Mouse (Mus musculus): ENCODE results near the gene Zbtb16. TPM values are rescaled to one million over a fixed set of nuclear protein-coding genes. Genes with fewer than 3 reads are reported as not detected.

Zbtb16 gene
- total RNA-seq, 1 experiment from 2014 or later: 25.8 TPM

- no peak for ATAC-seq (replicated peaks; ENCODE audit: insufficient number of reproducible peaks, low FRiP score, low TSS enrichment, poor library complexity, severe bottlenecking)
Measured at GRCm38 (mm10) chr9:48646781-48647647, 189.0 kb downstream of the Zbtb16 start.

GRCm38 (mm10) chr9:48646251-48646650 lies 189.8 kb downstream of the Zbtb16 start:
- peak; percentile 60 for ATAC-seq (replicated peaks; ENCODE audit: insufficient number of reproducible peaks, low FRiP score, low TSS enrichment, poor library complexity, severe bottlenecking)

- ATAC-seq (replicated peaks; ENCODE audit: insufficient number of reproducible peaks, low FRiP score, low TSS enrichment, poor library complexity, severe bottlenecking): no peak
Measured at GRCm38 (mm10) chr9:48645648-48646126, 190.3 kb downstream of the Zbtb16 start.

GRCm38 (mm10) chr9:48644926-48645647 lies 190.9 kb downstream of the Zbtb16 start:
- ATAC-seq (replicated peaks; ENCODE audit: insufficient number of reproducible peaks, low FRiP score, low TSS enrichment, poor library complexity, severe bottlenecking): peak; percentile 50; the same call in 1 of the 2 replicates

GRCm38 (mm10) chr9:48644376-48644775 lies 191.6 kb downstream of the Zbtb16 start:
- ATAC-seq (replicated peaks; ENCODE audit: insufficient number of reproducible peaks, low FRiP score, low TSS enrichment, poor library complexity, severe bottlenecking): no peak

GRCm38 (mm10) chr9:48641636-48642035 lies 194.4 kb downstream of the Zbtb16 start:
- ATAC-seq (replicated peaks; ENCODE audit: insufficient number of reproducible peaks, low FRiP score, low TSS enrichment, poor library complexity, severe bottlenecking): no peak

GRCm38 (mm10) chr9:48640881-48641280 lies 195.1 kb downstream of the Zbtb16 start:
- ATAC-seq (replicated peaks; ENCODE audit: insufficient number of reproducible peaks, low FRiP score, low TSS enrichment, poor library complexity, severe bottlenecking): no peak

GRCm38 (mm10) chr9:48638176-48638803 lies 197.7 kb downstream of the Zbtb16 start:
- ATAC-seq (replicated peaks; ENCODE audit: insufficient number of reproducible peaks, low FRiP score, low TSS enrichment, poor library complexity, severe bottlenecking): no peak

- ATAC-seq (replicated peaks; ENCODE audit: insufficient number of reproducible peaks, low FRiP score, low TSS enrichment, poor library complexity, severe bottlenecking): no peak
Measured at GRCm38 (mm10) chr9:48637161-48637560, 198.9 kb downstream of the Zbtb16 start.

GRCm38 (mm10) chr9:48635576-48636350 lies 200.3 kb downstream of the Zbtb16 start:
- ATAC-seq (replicated peaks; ENCODE audit: insufficient number of reproducible peaks, low FRiP score, low TSS enrichment, poor library complexity, severe bottlenecking): no peak

- no peak for ATAC-seq (replicated peaks; ENCODE audit: insufficient number of reproducible peaks, low FRiP score, low TSS enrichment, poor library complexity, severe bottlenecking)
Measured at GRCm38 (mm10) chr9:48633147-48633546, 202.9 kb downstream of the Zbtb16 start.

GRCm38 (mm10) chr9:48619268-48619667 lies 216.8 kb downstream of the Zbtb16 start:
- ATAC-seq (replicated peaks; ENCODE audit: insufficient number of reproducible peaks, low FRiP score, low TSS enrichment, poor library complexity, severe bottlenecking): no peak

- ATAC-seq (replicated peaks; ENCODE audit: insufficient number of reproducible peaks, low FRiP score, low TSS enrichment, poor library complexity, severe bottlenecking): peak; percentile 56; the same call in 1 of the 2 replicates
Measured at GRCm38 (mm10) chr9:48618589-48618988, 217.4 kb downstream of the Zbtb16 start.

- no peak for ATAC-seq (replicated peaks; ENCODE audit: insufficient number of reproducible peaks, low FRiP score, low TSS enrichment, poor library complexity, severe bottlenecking)
Measured at GRCm38 (mm10) chr9:48618111-48618510, 217.9 kb downstream of the Zbtb16 start.

GRCm38 (mm10) chr9:48617511-48618010 lies 218.5 kb downstream of the Zbtb16 start:
- no peak for ATAC-seq (replicated peaks; ENCODE audit: insufficient number of reproducible peaks, low FRiP score, low TSS enrichment, poor library complexity, severe bottlenecking)

- no peak for ATAC-seq (replicated peaks; ENCODE audit: insufficient number of reproducible peaks, low FRiP score, low TSS enrichment, poor library complexity, severe bottlenecking)
Measured at GRCm38 (mm10) chr9:48613221-48613620, 222.8 kb downstream of the Zbtb16 start.

- ATAC-seq (replicated peaks; ENCODE audit: insufficient number of reproducible peaks, low FRiP score, low TSS enrichment, poor library complexity, severe bottlenecking): no peak
Measured at GRCm38 (mm10) chr9:48612542-48612941, 223.5 kb downstream of the Zbtb16 start.

- ATAC-seq (replicated peaks; ENCODE audit: insufficient number of reproducible peaks, low FRiP score, low TSS enrichment, poor library complexity, severe bottlenecking): no peak
Measured at GRCm38 (mm10) chr9:48611032-48611431, 225.0 kb downstream of the Zbtb16 start.

All from monocyte, adult 5-6 weeks (primary cell).